In the genomic region with DNA sequence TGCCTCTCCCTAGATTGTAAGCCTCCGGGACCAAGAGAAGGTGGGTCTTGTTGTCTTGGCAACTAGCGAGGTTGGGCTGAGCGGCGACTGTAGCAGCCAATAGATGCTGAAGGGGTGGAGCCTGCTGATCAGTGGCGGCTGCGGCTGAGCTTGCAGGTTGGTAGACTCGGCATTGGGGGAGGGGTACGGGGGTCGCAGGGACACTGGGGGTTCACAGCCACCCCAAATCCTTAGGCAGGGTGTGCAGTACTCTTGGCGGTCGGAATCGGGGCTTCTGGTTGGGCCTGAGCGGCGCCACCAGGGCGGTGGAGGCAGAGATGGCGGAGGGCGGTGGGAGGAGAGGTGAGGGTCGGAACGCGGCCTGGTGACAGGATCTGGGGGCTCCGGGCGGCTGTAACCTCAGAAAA, we compare ENCODE assay signal across 8 mouse cellular contexts. TPM values are rescaled to one million over a fixed set of nuclear protein-coding genes. Genes with fewer than 3 reads are reported as not detected.
DNase-seq lines count a peak whose midpoint lies in the region; ATAC-seq lines count a peak whose summit lies in the region.

No protein-coding gene starts in this region.

- peak; percentile 97 for ATAC-seq in intestine, embryonic 14.5 days (replicated peaks; ENCODE audit: low FRiP score, low TSS enrichment, low read depth)

- peak overlapping the region; percentile 67 for H3K27ac ChIP-seq in intestine, embryonic 14.5 days (ENCODE audit: low read depth)

- no peaks in the 10 kb centered on the region for H3K9me3 ChIP-seq in intestine, embryonic 14.5 days (ENCODE audit: control insufficient read depth, low read length)

- H3K4me1 ChIP-seq in intestine, embryonic 14.5 days (replicated peaks; ENCODE audit: control insufficient read depth, insufficient read depth, low read length): peaks cover 9% of the 10 kb centered on the region; the same call in 1 of the 2 replicates

- H3K4me3 ChIP-seq in intestine, embryonic 14.5 days (ENCODE audit: low read depth, low read length): peak overlapping the region; percentile 84

- intact Hi-C loops in left cerebral cortex, postnatal 14 days (cut with DNase I): no loop called here

- H3K27me3 ChIP-seq in intestine, embryonic 14.5 days (replicated peaks; ENCODE audit: control insufficient read depth, insufficient read depth, low read length): no peaks in the 10 kb centered on the region

- under 1% methylated on average over 22 of the region's 22 CpGs for WGBS in intestine, embryonic 14.5 days

- peaks cover 25% of the 10 kb centered on the region for H3K36me3 ChIP-seq in intestine, embryonic 14.5 days (ENCODE audit: control insufficient read depth, insufficient read depth, low read length)

- H3K4me2 ChIP-seq in intestine, embryonic 14.5 days (ENCODE audit: low read length): peak overlapping the region; percentile 95

- H3K9ac ChIP-seq in intestine, embryonic 14.5 days (ENCODE audit: low read length): peak overlapping the region; percentile 82

- peak; percentile 81 to 85 for DNase-seq in adrenal gland, adult 18-20 months (ENCODE audit: low spot score in 2 of 2)
- peak; percentile 97 for DNase-seq in embryo, embryonic 11 days
- DNase-seq in gastrocnemius, postnatal 25 days: peak; percentile 89
- DNase-seq in intestine, embryonic 14.5 days (ENCODE audit: low spot score): peak; percentile 95
- peak; percentile 94 to 97 for DNase-seq in left cerebral cortex, postnatal 14 days (ENCODE audit: low spot score in 2 of 2)
- DNase-seq in mesoderm, embryonic 11.5 days (ENCODE audit: low read depth, low spot score): peak; percentile 94
- DNase-seq in right cerebral cortex, postnatal 36 days (ENCODE audit: low spot score in 2 of 2): peak; percentile 89 to 95
- peak; percentile 95 for DNase-seq in yolk sac, embryonic 10.5 days (ENCODE audit: low spot score)

RNA-seq across cellular contexts. Expression of gene Tmem9, which starts 10.0 kb away (rescaled TPM):
- 10 to 100 TPM; 29.8 to 32.0 TPM for total RNA-seq in adrenal gland, adult 18-20 months (2021)
- total RNA-seq in gastrocnemius, postnatal 25 days (2021): 1 to 10 TPM; 5.8 to 7.0 TPM
- 90.6 and 99.5 TPM in 2 replicates for polyA plus RNA-seq in intestine, embryonic 14.5 days (2014; fragmentation: Nextera tagmentation; extraction: Ambion mirVana)
- 10 to 100 TPM; 73.0 to 78.7 TPM for total RNA-seq in left cerebral cortex, postnatal 14 days (2021)

RNA-seq across cellular contexts. Expression of gene Igfn1, which starts 11.8 kb away (rescaled TPM):
- total RNA-seq in adrenal gland, adult 18-20 months (2021): under 1 TPM in 1 of 2 experiments, not detected in 1; 0.10 TPM
- total RNA-seq in gastrocnemius, postnatal 25 days (2021): 10 to 100 TPM in 1 of 2 experiments, 1 to 10 TPM in 1; 5.7 to 11.2 TPM
- not detected in 2 replicates for polyA plus RNA-seq in intestine, embryonic 14.5 days (2014; fragmentation: Nextera tagmentation; extraction: Ambion mirVana)
- 1 to 10 TPM; 1.8 to 2.9 TPM for total RNA-seq in left cerebral cortex, postnatal 14 days (2021)

RNA-seq across cellular contexts. Expression of gene Ascl5, which starts 32.7 kb away (rescaled TPM):
- total RNA-seq in adrenal gland, adult 18-20 months (2021): not detected
- total RNA-seq in gastrocnemius, postnatal 25 days (2021): not detected
- polyA plus RNA-seq in intestine, embryonic 14.5 days (2014; fragmentation: Nextera tagmentation; extraction: Ambion mirVana): 0.35 TPM in 1 of 2 replicates, not detected in the other
- total RNA-seq in left cerebral cortex, postnatal 14 days (2021): 1 to 10 TPM in 1 of 2 experiments, under 1 TPM in 1; 0.66 to 2.1 TPM

RNA-seq across cellular contexts. Expression of gene Cacna1s, which starts 34.6 kb away (rescaled TPM):
- total RNA-seq in adrenal gland, adult 18-20 months (2021): under 1 TPM; 0.42 to 0.56 TPM
- total RNA-seq in gastrocnemius, postnatal 25 days (2021): 100 to 1,000 TPM; 763 to 788 TPM
- 0.08 TPM in 1 of 2 replicates, not detected in the other for polyA plus RNA-seq in intestine, embryonic 14.5 days (2014; fragmentation: Nextera tagmentation; extraction: Ambion mirVana)
- 1 to 10 TPM; 1.0 to 1.1 TPM for total RNA-seq in left cerebral cortex, postnatal 14 days (2021)

Comparison
In these comparisons a context has a peak if more than half of its experiments do, and no peak if none do; other contexts are left out.
1. Peak in every context shown above with its lines: DNase-seq, ATAC-seq, H3K4me3 ChIP-seq and H3K27ac ChIP-seq.